Mouse (Mus musculus) midbrain, embryonic 10.5 days (tissue): ENCODE data around the gene Gm45837. TPM values are rescaled to one million over a fixed set of nuclear protein-coding genes. Genes with fewer than 3 reads are reported as not detected.

Source experiments
- DNase-seq: peaks from one replicate; pipeline ENCODE4 v3.0.0-alpha.2; 2017; ENCODE audit warnings: low spot score
- H3K27ac ChIP-seq: fragments of 300-500 bp; sonication (generic); replicated peaks from 2 replicates; pipeline ENCODE4 v1.5.1; 2016; ENCODE audit warnings: mild to moderate bottlenecking
- H3K27me3 ChIP-seq: fragments of 300-500 bp; sonication (generic); 2 replicates; pipeline ENCODE4 v1.6.1; 2016; ENCODE audit warnings: low read depth, mild to moderate bottlenecking; ENCODE audit not compliant: poor library complexity, severe bottlenecking
- H3K36me3 ChIP-seq: fragments of 300-500 bp; sonication (generic); 2 replicates; pipeline ENCODE4 v1.6.1; 2016; ENCODE audit warnings: mild to moderate bottlenecking, moderate library complexity
- H3K4me1 ChIP-seq: fragments of 300-500 bp; sonication (generic); 2 replicates; pipeline ENCODE4 v1.6.1; 2016
- H3K4me3 ChIP-seq: fragments of 300-500 bp; sonication (generic); 2 replicates; pipeline ENCODE4 v1.5.1; 2016; ENCODE audit warnings: mild to moderate bottlenecking, moderate library complexity
- H3K9me3 ChIP-seq: fragments of 300-500 bp; sonication (generic); replicated peaks from 2 replicates; pipeline ENCODE4 v1.6.1; 2016; ENCODE audit warnings: mild to moderate bottlenecking
- WGBS: fragments of 180-500 bp; shearing (Covaris S2); methylation state at CpG from one replicate; pipeline ENCODE4 v1.1.7; 2016; 5-methylcytosine and 5-hydroxymethylcytosine counted together
- polyA plus RNA-seq: library from polyadenylated mRNA; unstranded; fragments of >200 nt; fragmentation: Nextera tagmentation; extraction: Ambion mirVana; gene quantifications from 2 replicates; pipeline ENCODE4 v1.2.1, GENCODE M21; 2016

Gene Gm45837
- polyA plus RNA-seq, 1 experiment from 2014 or later = 3.0 TPM

GRCm38 (mm10) chr7:101378796-101379465 lies 31.8 kb upstream of the Gm45837 start:
- DNase-seq = no peak
- 66% methylated on average over 5 of the region's 5 CpGs for WGBS

GRCm38 (mm10) chr7:101379732-101380131 lies 31.0 kb upstream of the Gm45837 start:
- DNase-seq = no peak
- WGBS = 69% methylated on average over 2 of the region's 2 CpGs
- Histone ChIP-seq H3K27me3 (no peaks in the 10 kb centered on the region), H3K9me3 (no peaks in the 10 kb centered on the region), H3K4me1 (peaks cover 30% of the 10 kb centered on the region), H3K4me3 (no peak overlapping the region), H3K27ac (0 out of 2 replicates have a peak overlapping the region, but pooled peaks have one; percentile 46), H3K36me3 (no peaks in the 10 kb centered on the region)

More at GRCm38 (mm10) chr7:101378796-101379465, 31.8 kb upstream of the Gm45837 start:
- Histone ChIP-seq H3K27ac (peak overlapping the region; percentile 46), H3K9me3 (no peaks in the 10 kb centered on the region), H3K4me3 (no peak overlapping the region), H3K27me3 (no peaks in the 10 kb centered on the region), H3K36me3 (no peaks in the 10 kb centered on the region), H3K4me1 (peaks cover 26% of the 10 kb centered on the region)

DNA sequence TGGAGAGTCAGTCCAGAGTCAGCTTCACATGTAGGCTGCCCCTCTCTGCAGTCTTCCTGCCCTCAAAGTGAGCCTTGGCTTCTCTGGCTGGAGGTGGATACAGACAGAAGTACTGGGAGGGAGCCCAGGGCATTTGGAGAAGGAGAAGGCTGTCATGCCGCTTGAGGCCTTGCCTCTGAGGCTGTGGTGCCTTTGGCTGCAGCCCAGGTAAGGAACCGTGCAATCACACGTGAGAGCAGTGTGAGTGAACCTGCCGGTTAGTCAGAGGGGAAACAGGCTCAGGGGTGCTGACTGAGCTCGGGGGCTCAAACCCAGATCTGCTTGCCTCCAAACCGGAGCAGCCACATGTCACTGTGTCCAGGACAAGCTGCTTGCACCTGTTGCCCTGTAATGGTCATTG lies 29.2 kb upstream of the Gm45837 start:
- Histone ChIP-seq H3K27me3 (no peaks in the 10 kb centered on the region), H3K4me1 (peaks cover 46% of the 10 kb centered on the region)
- WGBS = 85% methylated on average over 6 of the region's 6 CpGs

GRCm38 (mm10) chr7:101382378-101382777 lies 28.3 kb upstream of the Gm45837 start:
- Histone ChIP-seq H3K4me3 (no peak overlapping the region), H3K9me3 (no peaks in the 10 kb centered on the region), H3K27me3 (no peaks in the 10 kb centered on the region), H3K27ac (no peak overlapping the region; the same call in 1 of the 2 replicates), H3K4me1 (peaks cover 46% of the 10 kb centered on the region), H3K36me3 (no peaks in the 10 kb centered on the region)
- DNase-seq = no peak
- WGBS = 78% methylated on average over 8 of the region's 8 CpGs

More for the DNA sequence above, 29.2 kb upstream of the Gm45837 start:
- Histone ChIP-seq H3K4me3 (no peak overlapping the region), H3K27ac (no peak overlapping the region), H3K36me3 (no peaks in the 10 kb centered on the region), H3K9me3 (no peaks in the 10 kb centered on the region)
- no peak for DNase-seq

DNA sequence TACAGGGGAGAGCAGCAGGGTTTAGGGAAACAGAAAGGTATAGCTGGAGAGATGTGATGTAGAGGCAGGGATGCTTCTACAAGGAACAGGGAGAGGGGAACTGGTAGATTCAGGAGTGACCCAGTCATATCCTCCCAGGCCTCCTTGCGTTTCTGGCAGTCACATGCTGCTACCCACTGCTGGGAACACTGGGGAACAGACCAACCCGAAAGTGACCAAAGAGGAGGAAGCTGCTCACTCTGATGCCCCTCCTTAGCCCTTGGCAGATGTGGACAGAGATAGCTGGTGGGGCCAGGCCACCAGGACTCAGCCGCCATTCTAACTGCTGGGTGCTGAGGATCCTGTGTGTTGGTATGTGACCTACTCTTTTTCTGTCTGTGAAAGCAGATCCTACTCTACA lies 26.9 kb upstream of the Gm45837 start:
- no peaks in the 10 kb centered on the region for H3K27me3 ChIP-seq
- no peak overlapping the region for H3K27ac ChIP-seq
- H3K9me3 ChIP-seq = no peaks in the 10 kb centered on the region
- peaks cover 35% of the 10 kb centered on the region for H3K4me1 ChIP-seq
- no peak overlapping the region for H3K4me3 ChIP-seq
- 73% methylated on average over 3 of the region's 3 CpGs for WGBS
- H3K36me3 ChIP-seq = no peaks in the 10 kb centered on the region
- DNase-seq = no peak

DNA sequence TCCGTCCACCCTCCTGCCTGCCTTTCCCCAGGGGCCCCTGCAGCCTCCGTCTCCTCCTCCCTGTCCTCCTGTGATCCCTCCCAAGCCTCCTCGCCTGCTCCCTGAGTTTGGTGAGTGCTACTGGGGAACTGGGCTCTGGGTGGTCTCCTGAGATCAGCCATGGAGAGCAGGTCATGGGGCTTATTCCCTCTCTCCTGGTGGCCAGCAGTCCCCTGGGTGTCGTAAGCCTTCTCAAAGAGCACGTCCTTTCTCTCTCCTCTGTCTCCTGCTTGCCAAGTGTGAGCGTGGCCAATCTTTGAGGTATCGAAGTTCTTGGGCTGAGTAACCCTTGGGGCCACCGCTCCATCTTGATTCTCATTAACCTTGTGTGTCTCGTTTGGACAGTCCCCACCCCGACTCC lies 25.8 kb upstream of the Gm45837 start:
- H3K27me3 ChIP-seq = no peaks in the 10 kb centered on the region
- peak overlapping the region; percentile 58; the same call in 1 of the 2 replicates for H3K27ac ChIP-seq
- no peaks in the 10 kb centered on the region for H3K9me3 ChIP-seq
- H3K36me3 ChIP-seq = no peaks in the 10 kb centered on the region
- peaks cover 23% of the 10 kb centered on the region for H3K4me1 ChIP-seq
- H3K4me3 ChIP-seq = no peak overlapping the region
- no peak for DNase-seq
- 73% methylated on average over 10 of the region's 10 CpGs for WGBS

- Histone ChIP-seq H3K4me3 (no peak overlapping the region), H3K4me1 (peaks cover 23% of the 10 kb centered on the region), H3K9me3 (no peaks in the 10 kb centered on the region), H3K36me3 (no peaks in the 10 kb centered on the region), H3K27me3 (no peaks in the 10 kb centered on the region), H3K27ac (peak overlapping the region; percentile 58; the same call in 1 of the 2 replicates)
- no peak for DNase-seq
- WGBS = 39% methylated on average over 6 of the region's 6 CpGs
Measured at GRCm38 (mm10) chr7:101385331-101385733, 25.4 kb upstream of the Gm45837 start.

GRCm38 (mm10) chr7:101385866-101386452 lies 24.7 kb upstream of the Gm45837 start:
- Histone ChIP-seq H3K27ac (no peak overlapping the region; the same call in 1 of the 2 replicates), H3K4me3 (no peak overlapping the region), H3K27me3 (no peaks in the 10 kb centered on the region), H3K4me1 (peaks cover 23% of the 10 kb centered on the region), H3K9me3 (no peaks in the 10 kb centered on the region), H3K36me3 (no peaks in the 10 kb centered on the region)
- DNase-seq = no peak
- WGBS = 72% methylated on average over 8 of the region's 10 CpGs

- Histone ChIP-seq H3K9me3 (no peaks in the 10 kb centered on the region), H3K27ac (no peak overlapping the region), H3K4me1 (peaks cover 41% of the 10 kb centered on the region), H3K36me3 (no peaks in the 10 kb centered on the region), H3K4me3 (no peak overlapping the region), H3K27me3 (no peaks in the 10 kb centered on the region)
- DNase-seq = no peak
- WGBS = 88% methylated on average over 6 of the region's 6 CpGs
Measured at GRCm38 (mm10) chr7:101389256-101389655, 21.4 kb upstream of the Gm45837 start.

- Histone ChIP-seq H3K4me3 (no peak overlapping the region), H3K27me3 (no peaks in the 10 kb centered on the region), H3K9me3 (no peaks in the 10 kb centered on the region), H3K27ac (0 out of 2 replicates have a peak overlapping the region, but pooled peaks have one; percentile 76), H3K36me3 (no peaks in the 10 kb centered on the region), H3K4me1 (peaks cover 34% of the 10 kb centered on the region)
- DNase-seq = no peak
- WGBS = 83% methylated on average over 4 of the region's 4 CpGs
Measured at GRCm38 (mm10) chr7:101391909-101392479, 18.7 kb upstream of the Gm45837 start.

GRCm38 (mm10) chr7:101393015-101393414 lies 17.7 kb upstream of the Gm45837 start:
- Histone ChIP-seq H3K9me3 (no peaks in the 10 kb centered on the region), H3K4me1 (peaks cover 34% of the 10 kb centered on the region), H3K27me3 (no peaks in the 10 kb centered on the region), H3K4me3 (no peak overlapping the region), H3K36me3 (no peaks in the 10 kb centered on the region), H3K27ac (peak overlapping the region; percentile 76)
- no peak for DNase-seq
- WGBS = 67% methylated on average over 4 of the region's 4 CpGs

DNA sequence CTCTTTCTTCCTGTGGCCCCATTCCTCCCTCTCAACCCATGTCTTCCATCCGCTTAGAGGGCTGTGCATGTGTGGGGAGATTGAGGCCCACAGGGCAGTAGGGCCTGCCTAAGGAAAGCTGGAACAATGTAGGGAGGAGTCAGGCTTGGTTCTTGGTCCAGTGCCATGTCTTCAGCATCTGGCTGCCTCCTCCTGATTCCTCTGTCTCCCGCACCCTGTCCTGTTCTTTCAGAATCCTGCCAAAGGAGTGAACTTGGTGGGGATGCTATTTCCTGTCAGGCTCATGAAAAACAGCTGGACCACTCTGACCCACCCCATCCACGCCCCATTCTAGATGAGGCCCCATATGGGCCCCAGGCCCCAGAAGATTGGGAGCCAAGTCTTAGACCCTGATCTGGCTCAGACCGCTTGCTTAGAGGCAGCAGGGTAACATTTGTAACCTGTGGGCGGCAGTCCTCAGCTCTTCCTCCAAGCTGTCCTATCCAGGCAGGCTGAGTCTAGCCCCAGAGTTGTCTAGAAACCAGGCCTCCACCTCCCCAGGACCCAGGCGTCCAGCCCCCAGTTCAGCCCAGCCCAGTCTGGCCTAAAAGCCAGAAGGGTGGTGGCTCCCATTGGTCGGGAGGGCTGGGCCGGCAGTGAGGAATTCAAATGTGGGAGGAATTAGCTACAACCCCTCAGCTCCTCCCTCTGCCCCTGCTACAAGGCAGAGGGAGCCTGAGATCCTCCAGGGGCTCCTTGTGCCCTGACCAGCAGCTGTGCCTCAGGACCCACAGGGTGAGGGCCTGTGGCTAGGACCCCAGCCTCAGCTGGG lies 16.8 kb upstream of the Gm45837 start:
- Histone ChIP-seq H3K36me3 (no peaks in the 10 kb centered on the region), H3K9me3 (no peaks in the 10 kb centered on the region), H3K4me3 (no peak overlapping the region), H3K27me3 (no peaks in the 10 kb centered on the region), H3K27ac (peak overlapping the region; percentile 76), H3K4me1 (peaks cover 34% of the 10 kb centered on the region)
- WGBS = 39% methylated on average over 8 of the region's 8 CpGs
- DNase-seq = peak; percentile 49
